Mouse (Mus musculus): Measurements from ENCODE around the gene Inhbc.
A peak's percentile ranks its signal among the peaks of the same experiment; 100 is the strongest.

Inhbc gene

GRCm38 (mm10) chr10:127369834-127370820 is at the start of gene Inhbc:
TSS of gene Inhbc (minus strand) at chr10:127370431.
- no peak for DNase-seq (ENCODE audit: low read depth)

DNA sequence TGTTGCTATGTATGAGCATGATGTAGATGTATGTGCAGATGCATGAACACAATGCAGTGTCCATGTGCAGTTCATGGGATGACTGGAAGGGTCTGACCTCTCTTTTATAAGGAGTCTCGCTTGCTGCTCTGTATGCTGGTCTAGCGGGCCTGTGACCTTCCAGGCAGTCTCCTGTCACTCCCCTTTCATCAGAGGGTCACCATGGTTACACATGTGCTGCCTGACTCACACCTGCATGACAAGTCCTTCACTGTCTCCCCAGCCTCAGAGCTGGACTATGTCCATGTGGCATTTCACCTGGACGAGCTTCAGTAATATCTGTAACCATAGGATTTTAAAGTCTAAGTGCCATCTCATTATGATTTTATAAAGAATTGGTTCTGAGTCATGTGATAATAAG is 43.9 kb upstream of the Inhbc start:
- DNase-seq (ENCODE audit: low read depth): no peak

GRCm38 (mm10) chr10:127413585-127413984 is 43.4 kb upstream of the Inhbc start:
- no peak for DNase-seq (ENCODE audit: low read depth)

GRCm38 (mm10) chr10:127412776-127413175 is 42.5 kb upstream of the Inhbc start:
- no peak for DNase-seq (ENCODE audit: low read depth)

DNA sequence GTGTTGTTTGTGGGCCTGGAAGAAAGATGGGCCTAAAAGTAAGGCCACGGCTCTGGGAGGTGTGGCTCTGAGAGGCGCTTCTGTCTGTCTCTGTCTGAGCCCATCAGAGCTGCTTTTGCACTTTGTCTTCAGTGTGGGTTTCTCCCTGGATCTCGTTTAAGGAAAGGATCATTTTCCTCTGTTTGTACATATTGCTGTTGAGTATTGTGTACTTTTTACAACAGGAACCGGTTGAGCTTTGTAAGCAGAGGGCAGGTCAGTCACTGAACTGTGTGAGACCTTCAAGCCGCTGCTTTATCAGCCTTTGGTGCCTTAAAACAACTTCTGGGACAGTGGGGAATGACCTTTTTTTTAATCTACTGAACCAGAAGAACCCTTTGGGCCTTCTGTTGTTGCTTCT is 41.9 kb upstream of the Inhbc start:
- no peak for DNase-seq (ENCODE audit: low read depth)

GRCm38 (mm10) chr10:127407391-127407790 is 37.2 kb upstream of the Inhbc start:
- DNase-seq (ENCODE audit: low read depth): peak; percentile 31

- DNase-seq (ENCODE audit: low read depth): no peak
Observed at GRCm38 (mm10) chr10:127404701-127405100, 34.5 kb upstream of the Inhbc start.

DNA sequence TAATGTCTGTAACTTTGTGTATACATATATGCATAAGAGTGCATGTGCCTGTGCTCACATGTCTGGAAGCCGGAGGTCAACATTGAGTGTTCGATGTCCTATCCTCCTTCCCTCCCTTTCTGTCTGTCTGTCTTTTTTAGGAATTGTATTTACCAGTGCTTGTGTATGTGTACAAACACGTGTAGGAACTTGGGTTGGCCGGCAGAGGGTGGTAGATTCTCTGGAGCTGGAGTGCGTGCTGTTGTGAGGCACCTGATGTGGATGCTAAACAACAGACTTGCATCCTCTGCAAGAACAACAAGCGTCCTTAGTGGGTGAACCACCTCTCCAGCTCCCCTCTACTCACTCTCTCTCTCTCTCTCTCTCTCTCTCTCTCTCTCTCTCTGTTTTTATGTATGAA is 21.5 kb upstream of the Inhbc start:
- DNase-seq (ENCODE audit: low read depth): no peak

DNA sequence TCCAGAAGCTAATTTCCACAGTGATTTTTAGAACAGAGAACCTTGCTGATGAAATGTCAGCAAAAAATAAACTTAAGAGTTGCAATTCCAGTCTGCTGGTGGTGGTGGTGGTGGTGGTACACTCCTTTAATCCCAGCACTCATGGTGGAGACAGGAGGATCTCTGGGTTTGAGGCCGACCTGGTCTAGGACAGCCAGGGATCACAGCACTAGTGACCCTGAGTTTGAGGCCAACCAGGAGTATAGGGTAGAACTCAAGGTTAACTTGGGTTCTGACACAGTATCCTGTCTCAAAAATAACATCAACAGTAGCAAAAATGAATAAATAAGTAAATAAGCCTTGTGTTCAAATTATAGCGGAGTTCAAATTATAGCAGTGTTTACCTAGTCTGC is 11.5 kb upstream of the Inhbc start:
- peak; percentile 10 for DNase-seq (ENCODE audit: low read depth)

- DNase-seq (ENCODE audit: low read depth): peak; percentile 67
Observed at GRCm38 (mm10) chr10:127380767-127381742, 10.8 kb upstream of the Inhbc start.

DNA sequence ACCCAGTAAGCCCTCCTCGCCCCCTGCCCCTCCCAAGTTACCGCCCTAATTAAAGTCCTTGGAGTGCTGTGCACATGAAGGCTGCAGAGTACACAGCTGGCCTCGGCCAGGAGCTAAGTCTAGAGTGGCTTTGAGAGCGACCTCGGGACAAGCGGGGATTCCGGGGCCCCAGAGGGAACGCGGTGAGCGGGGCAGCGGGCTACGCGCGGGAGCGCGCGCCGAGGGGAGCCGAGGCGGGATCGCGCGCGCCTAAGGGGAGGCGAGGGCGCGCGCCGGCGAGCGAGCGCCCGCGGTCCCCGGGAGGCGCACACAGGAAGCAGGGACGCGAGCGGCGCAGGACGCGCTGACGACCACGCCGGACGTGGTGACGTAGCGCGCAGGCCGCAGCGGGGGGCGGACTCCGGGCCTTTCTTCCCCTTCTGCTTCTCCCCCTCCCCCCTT is 10.0 kb upstream of the Inhbc start, which contains the start of gene R3hdm2:
Gene R3hdm2 (plus strand): TSS at position 77 of the 441 bp plus-strand sequence.
- peak; percentile 92 for DNase-seq (ENCODE audit: low read depth)

DNA sequence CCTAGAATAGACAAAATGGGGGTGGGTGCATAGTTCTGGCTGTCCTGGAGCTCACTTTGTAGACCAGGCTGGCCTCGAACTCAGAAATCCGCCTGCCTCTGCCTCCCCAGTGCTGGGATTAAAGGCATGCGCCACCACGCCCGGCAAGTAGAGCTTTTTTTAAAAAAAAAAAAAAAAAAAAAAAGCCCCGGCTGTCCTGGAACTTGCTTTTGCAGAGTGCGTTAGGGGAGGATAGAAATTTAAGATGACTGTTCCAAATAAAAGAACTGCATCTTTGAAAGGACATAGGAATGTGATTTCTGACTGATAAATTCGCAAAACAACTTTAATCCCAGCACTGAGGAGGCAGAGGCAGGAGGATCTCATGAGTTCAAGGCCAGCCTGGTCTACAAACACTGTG is 9.4 kb upstream of the Inhbc start:
- no peak for DNase-seq (ENCODE audit: low read depth)

- DNase-seq (ENCODE audit: low read depth): no peak
Observed at GRCm38 (mm10) chr10:127377700-127378099, 7.5 kb upstream of the Inhbc start.

DNA sequence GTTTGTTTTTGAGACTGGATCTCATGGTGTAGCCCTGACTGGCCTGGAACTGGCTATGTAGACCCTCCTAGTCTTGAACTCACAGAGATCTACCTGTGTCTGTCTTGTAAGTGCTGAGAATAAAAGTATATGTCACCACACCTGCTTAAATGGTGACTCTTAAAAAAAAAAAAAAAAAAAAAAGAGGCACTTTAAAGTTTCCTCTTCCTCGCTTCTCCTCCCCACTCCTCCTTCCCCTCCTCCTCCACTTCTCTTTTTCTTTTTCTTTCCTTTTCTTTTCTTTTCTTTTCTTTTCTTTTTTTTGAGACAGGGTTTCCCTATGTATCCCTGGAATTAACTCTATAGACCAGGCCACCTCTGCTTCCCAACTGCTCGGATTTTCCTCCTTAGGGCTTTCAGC is 792 bp upstream of the Inhbc start:
- DNase-seq (ENCODE audit: low read depth): no peak

DNA sequence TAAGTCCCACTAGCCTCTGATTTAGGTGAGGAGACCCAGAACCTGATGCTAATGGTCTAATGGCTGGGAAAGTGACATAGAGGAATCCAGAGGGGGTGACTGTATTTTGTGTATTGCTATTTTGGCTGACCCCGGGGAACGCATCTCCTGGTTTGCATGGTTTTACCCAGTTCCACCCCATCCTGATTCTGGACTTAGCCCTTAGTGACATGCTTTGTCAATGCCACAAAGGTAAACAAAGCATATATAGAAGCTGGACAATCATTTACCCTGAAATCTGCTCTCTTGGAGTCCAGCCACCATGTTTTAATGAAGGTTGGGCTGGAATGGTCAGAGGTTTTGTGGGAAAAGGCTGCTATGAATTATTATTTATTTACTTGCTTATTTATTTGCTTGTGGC is 2.0 kb downstream of the Inhbc start:
- no peak for DNase-seq (ENCODE audit: low read depth)

- DNase-seq (ENCODE audit: low read depth): no peak
Observed at GRCm38 (mm10) chr10:127367116-127367515, 3.1 kb downstream of the Inhbc start.

GRCm38 (mm10) chr10:127360714-127361113 is 9.5 kb downstream of the Inhbc start:
- no peak for DNase-seq (ENCODE audit: low read depth)

DNA sequence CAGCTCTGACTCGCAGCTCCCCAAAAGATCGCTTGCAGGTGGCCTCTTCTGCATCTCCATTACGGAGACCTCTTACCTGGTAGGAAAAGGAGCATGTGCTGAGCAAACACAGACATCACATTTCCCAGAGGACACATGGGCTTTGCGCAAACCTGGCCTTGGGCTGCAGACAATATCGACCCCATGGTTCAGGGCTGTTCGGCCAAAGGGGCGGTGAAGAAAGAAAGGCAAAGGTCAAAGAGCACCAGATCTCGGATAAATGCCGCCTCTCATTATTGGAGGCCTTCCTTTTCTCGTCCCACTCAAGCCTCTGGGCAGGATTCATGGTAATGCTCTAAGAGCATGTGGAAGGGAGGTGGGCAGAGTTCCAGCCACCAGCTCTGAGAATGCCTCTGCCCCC is 14.9 kb downstream of the Inhbc start:
- no peak for DNase-seq (ENCODE audit: low read depth)

- DNase-seq (ENCODE audit: low read depth): peak; percentile 41
Observed at GRCm38 (mm10) chr10:127353909-127354895, 16.0 kb downstream of the Inhbc start, which contains the start of gene Inhbe. TSS of gene Inhbe (minus strand) at chr10:127354411.

GRCm38 (mm10) chr10:127352766-127353165 is 17.5 kb downstream of the Inhbc start:
- DNase-seq (ENCODE audit: low read depth): no peak

- DNase-seq (ENCODE audit: low read depth): no peak
Observed at GRCm38 (mm10) chr10:127352187-127352586, 18.0 kb downstream of the Inhbc start.
